Mouse (Mus musculus): Measurements from ENCODE around the gene Sgcg.

DNA sequence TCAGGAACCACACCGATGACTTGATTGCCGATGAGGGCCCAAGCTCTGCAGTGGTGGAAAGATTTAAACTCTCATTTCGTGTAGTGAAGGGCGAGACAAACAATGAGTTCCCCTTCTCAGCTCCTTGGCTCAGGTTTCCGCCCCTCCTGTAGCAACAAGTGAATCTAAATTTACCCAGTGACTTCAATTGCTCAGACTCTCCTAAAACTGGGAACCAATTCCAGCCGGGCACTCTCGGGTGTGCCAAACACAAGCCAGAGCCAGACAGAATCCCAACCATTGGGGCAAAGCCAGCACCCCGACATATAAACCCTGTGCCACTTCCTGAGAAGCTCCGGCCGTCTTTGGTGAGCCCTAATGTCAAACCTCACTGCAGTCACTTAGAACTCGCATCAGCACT is at the start of gene Sgcg:
- no peak for TF ChIP-seq CTCF (IDR thresholded peaks at IDR 0.05; ENCODE audit: borderline replicate concordance, extremely low read depth, insufficient read depth, insufficient read length)
- TF ChIP-seq POLR2A (IDR thresholded peaks at IDR 0.05; ENCODE audit: borderline replicate concordance, extremely low read depth, insufficient read depth, insufficient read length, poor library complexity, severe bottlenecking), result no peak

Measured in brain, embryonic 14.5 days (tissue).